Mouse (Mus musculus): Measurements from ENCODE around the gene Jmy. TPM values are rescaled to one million over a fixed set of nuclear protein-coding genes. Genes with fewer than 3 reads are reported as not detected.

The Jmy gene
- 181 TPM for polyA plus RNA-seq (2017; shearing (Covaris generic))

GRCm38 (mm10) chr13:93499167-93499972 is at the start of gene Jmy:
Jmy (minus strand) TSS chr13:93499808.

Other genes starting within 250 kb of the Jmy start
- gene Homer1, start 200.2 kb downstream of the Jmy start, polyA plus RNA-seq (2017; shearing (Covaris generic)), result 38.7 TPM
- not detected for gene Bhmt, start 138.2 kb upstream of the Jmy start, polyA plus RNA-seq (2017; shearing (Covaris generic))
- not detected for gene Bhmt2, start 174.5 kb upstream of the Jmy start, polyA plus RNA-seq (2017; shearing (Covaris generic))
- gene Dmgdh, start 174.6 kb upstream of the Jmy start, polyA plus RNA-seq (2017; shearing (Covaris generic)), result not detected

Data from effector memory CD4-positive, alpha-beta T cell, adult 5 months (primary cell).